Mouse (Mus musculus): ENCODE measurements around the gene Adgrl3. TPM values are rescaled to one million over a fixed set of nuclear protein-coding genes. Genes with fewer than 3 reads are reported as not detected.
A peak's percentile ranks its signal among the peaks of the same experiment; 100 is the strongest.

Adgrl3 gene
- polyA plus RNA-seq, 1 experiment from 2014 or later, result 38.2 TPM

GRCm38 (mm10) chr5:81269689-81270088 is 249.8 kb downstream of the Adgrl3 start:
- no peak overlapping the region for H3K27ac ChIP-seq
- no peaks in the 10 kb centered on the region for H3K36me3 ChIP-seq
- no peak overlapping the region for H3K4me2 ChIP-seq
- H3K4me1 ChIP-seq, result no peaks in the 10 kb centered on the region
- H3K9ac ChIP-seq, result no peak overlapping the region
- ATAC-seq (ENCODE audit: insufficient number of reproducible peaks, insufficient read depth, low FRiP score, low TSS enrichment, low read depth), result no peak
- WGBS, result 85% methylated on average over 3 of the region's 3 CpGs
- H3K4me3 ChIP-seq, result no peak overlapping the region
- H3K27me3 ChIP-seq, result no peaks in the 10 kb centered on the region
- H3K9me3 ChIP-seq, result no peaks in the 10 kb centered on the region

- ATAC-seq (ENCODE audit: insufficient number of reproducible peaks, insufficient read depth, low FRiP score, low TSS enrichment, low read depth), result no peak
- no peak overlapping the region for H3K27ac ChIP-seq
- H3K27me3 ChIP-seq, result no peaks in the 10 kb centered on the region
- H3K9ac ChIP-seq, result no peak overlapping the region
- no peaks in the 10 kb centered on the region for H3K9me3 ChIP-seq
- 57% methylated on average over 6 of the region's 6 CpGs for WGBS
- no peak overlapping the region for H3K4me2 ChIP-seq
- no peaks in the 10 kb centered on the region for H3K36me3 ChIP-seq
- no peak overlapping the region for H3K4me3 ChIP-seq
- no peaks in the 10 kb centered on the region for H3K4me1 ChIP-seq
Observed at GRCm38 (mm10) chr5:81275346-81276047, 255.6 kb downstream of the Adgrl3 start.

- Histone ChIP-seq H3K27me3 (no peaks in the 10 kb centered on the region), H3K9ac (no peak overlapping the region), H3K9me3 (no peaks in the 10 kb centered on the region), H3K4me1 (no peaks in the 10 kb centered on the region), H3K4me2 (no peak overlapping the region), H3K36me3 (no peaks in the 10 kb centered on the region), H3K27ac (no peak overlapping the region), H3K4me3 (no peak overlapping the region)
- WGBS, result 75% methylated on average over 2 of the region's 2 CpGs
- ATAC-seq (ENCODE audit: insufficient number of reproducible peaks, insufficient read depth, low FRiP score, low TSS enrichment, low read depth), result no peak
Observed at GRCm38 (mm10) chr5:81279246-81279645, 259.3 kb downstream of the Adgrl3 start.

- Histone ChIP-seq H3K4me2 (no peak overlapping the region), H3K9me3 (no peaks in the 10 kb centered on the region), H3K36me3 (no peaks in the 10 kb centered on the region), H3K27ac (no peak overlapping the region), H3K4me1 (no peaks in the 10 kb centered on the region), H3K9ac (no peak overlapping the region), H3K4me3 (no peak overlapping the region), H3K27me3 (no peaks in the 10 kb centered on the region)
- no peak for ATAC-seq (ENCODE audit: insufficient number of reproducible peaks, insufficient read depth, low FRiP score, low TSS enrichment, low read depth)
- WGBS, result 52% methylated on average over 1 of the region's 1 CpGs
Observed at GRCm38 (mm10) chr5:81285643-81286042, 265.7 kb downstream of the Adgrl3 start.

- H3K9ac ChIP-seq, result no peak overlapping the region
- no peaks in the 10 kb centered on the region for H3K4me1 ChIP-seq
- no peaks in the 10 kb centered on the region for H3K36me3 ChIP-seq
- ATAC-seq (ENCODE audit: insufficient number of reproducible peaks, insufficient read depth, low FRiP score, low TSS enrichment, low read depth), result no peak
- no peak overlapping the region for H3K27ac ChIP-seq
- no peaks in the 10 kb centered on the region for H3K27me3 ChIP-seq
- H3K9me3 ChIP-seq, result no peaks in the 10 kb centered on the region
- no peak overlapping the region for H3K4me2 ChIP-seq
- H3K4me3 ChIP-seq, result no peak overlapping the region
Observed at GRCm38 (mm10) chr5:81301874-81302273, 281.9 kb downstream of the Adgrl3 start.

GRCm38 (mm10) chr5:81317406-81318112 is 297.6 kb downstream of the Adgrl3 start:
- no peak overlapping the region for H3K27ac ChIP-seq
- H3K9me3 ChIP-seq, result no peaks in the 10 kb centered on the region
- WGBS, result 90% methylated on average over 3 of the region's 3 CpGs
- H3K27me3 ChIP-seq, result no peaks in the 10 kb centered on the region
- H3K4me3 ChIP-seq, result no peak overlapping the region
- H3K36me3 ChIP-seq, result no peaks in the 10 kb centered on the region
- no peak overlapping the region for H3K4me2 ChIP-seq
- no peak overlapping the region for H3K9ac ChIP-seq
- H3K4me1 ChIP-seq, result no peaks in the 10 kb centered on the region
- ATAC-seq (ENCODE audit: insufficient number of reproducible peaks, insufficient read depth, low FRiP score, low TSS enrichment, low read depth), result no peak

- WGBS, result 58% methylated on average over 2 of the region's 2 CpGs
- no peaks in the 10 kb centered on the region for H3K4me1 ChIP-seq
- no peaks in the 10 kb centered on the region for H3K36me3 ChIP-seq
- H3K27me3 ChIP-seq, result no peaks in the 10 kb centered on the region
- no peak overlapping the region for H3K27ac ChIP-seq
- H3K4me2 ChIP-seq, result no peak overlapping the region
- H3K9ac ChIP-seq, result no peak overlapping the region
- no peaks in the 10 kb centered on the region for H3K9me3 ChIP-seq
- ATAC-seq (ENCODE audit: insufficient number of reproducible peaks, insufficient read depth, low FRiP score, low TSS enrichment, low read depth), result no peak
- no peak overlapping the region for H3K4me3 ChIP-seq
Observed at GRCm38 (mm10) chr5:81321276-81321934, 301.5 kb downstream of the Adgrl3 start.

- Histone ChIP-seq H3K27ac (no peak overlapping the region), H3K4me2 (no peak overlapping the region), H3K27me3 (no peaks in the 10 kb centered on the region), H3K36me3 (no peaks in the 10 kb centered on the region), H3K9me3 (no peaks in the 10 kb centered on the region), H3K4me1 (no peaks in the 10 kb centered on the region), H3K9ac (no peak overlapping the region), H3K4me3 (no peak overlapping the region)
- ATAC-seq (ENCODE audit: insufficient number of reproducible peaks, insufficient read depth, low FRiP score, low TSS enrichment, low read depth), result no peak
- WGBS, result 91% methylated on average over 4 of the region's 4 CpGs
Observed at GRCm38 (mm10) chr5:81322064-81322463, 302.1 kb downstream of the Adgrl3 start.

- no peak for ATAC-seq (ENCODE audit: insufficient number of reproducible peaks, insufficient read depth, low FRiP score, low TSS enrichment, low read depth)
- Histone ChIP-seq H3K27me3 (no peaks in the 10 kb centered on the region), H3K9me3 (no peaks in the 10 kb centered on the region), H3K27ac (no peak overlapping the region), H3K4me3 (no peak overlapping the region), H3K4me1 (peaks cover 4% of the 10 kb centered on the region; the same call in 1 of the 2 replicates), H3K9ac (no peak overlapping the region), H3K36me3 (no peaks in the 10 kb centered on the region), H3K4me2 (no peak overlapping the region)
- 55% methylated on average over 4 of the region's 4 CpGs for WGBS
Observed at GRCm38 (mm10) chr5:81326916-81327315, 307.0 kb downstream of the Adgrl3 start.

- ATAC-seq (ENCODE audit: insufficient number of reproducible peaks, insufficient read depth, low FRiP score, low TSS enrichment, low read depth), result no peak
- no peaks in the 10 kb centered on the region for H3K27me3 ChIP-seq
- H3K36me3 ChIP-seq, result no peaks in the 10 kb centered on the region
- no peak overlapping the region for H3K27ac ChIP-seq
- 23% methylated on average over 1 of the region's 1 CpGs for WGBS
- H3K9me3 ChIP-seq, result no peaks in the 10 kb centered on the region
- H3K9ac ChIP-seq, result no peak overlapping the region
- peaks cover 4% of the 10 kb centered on the region; the same call in 1 of the 2 replicates for H3K4me1 ChIP-seq
- no peak overlapping the region for H3K4me2 ChIP-seq
- no peak overlapping the region for H3K4me3 ChIP-seq
Observed at GRCm38 (mm10) chr5:81327392-81327791, 307.5 kb downstream of the Adgrl3 start.

- 28% methylated on average over 18 of the region's 18 CpGs for WGBS
- H3K4me2 ChIP-seq, result peak overlapping the region; percentile 37
- no peaks in the 10 kb centered on the region for H3K36me3 ChIP-seq
- no peak overlapping the region for H3K4me3 ChIP-seq
- H3K9me3 ChIP-seq, result no peaks in the 10 kb centered on the region
- peaks cover 4% of the 10 kb centered on the region; the same call in 1 of the 2 replicates for H3K4me1 ChIP-seq
- H3K27me3 ChIP-seq, result no peaks in the 10 kb centered on the region
- ATAC-seq (ENCODE audit: insufficient number of reproducible peaks, insufficient read depth, low FRiP score, low TSS enrichment, low read depth), result no peak
- no peak overlapping the region for H3K9ac ChIP-seq
- H3K27ac ChIP-seq, result no peak overlapping the region
Observed at GRCm38 (mm10) chr5:81329571-81329971, 309.6 kb downstream of the Adgrl3 start.

GRCm38 (mm10) chr5:81344330-81344729 is 324.4 kb downstream of the Adgrl3 start:
- Histone ChIP-seq H3K9ac (no peak overlapping the region), H3K27ac (no peak overlapping the region), H3K4me1 (peaks cover 6% of the 10 kb centered on the region), H3K36me3 (no peaks in the 10 kb centered on the region), H3K4me2 (no peak overlapping the region), H3K9me3 (no peaks in the 10 kb centered on the region), H3K27me3 (no peaks in the 10 kb centered on the region), H3K4me3 (no peak overlapping the region)
- peak; percentile 72; the same call in 1 of the 2 replicates for ATAC-seq (ENCODE audit: insufficient number of reproducible peaks, insufficient read depth, low FRiP score, low TSS enrichment, low read depth)
- WGBS, result 24% methylated on average over 1 of the region's 1 CpGs

All from embryonic facial prominence, embryonic 13.5 days (tissue).